Mouse (Mus musculus) neural tube, embryonic 15.5 days (tissue): Measurements from ENCODE around the gene Apol11b. TPM values are rescaled to one million over a fixed set of nuclear protein-coding genes. Genes with fewer than 3 reads are reported as not detected.

Experiments used
- ATAC-seq: fragments of 200-750 bp; cut with Nextera tagmentation; 2 replicates; pipeline ENCODE4 v1.8.0; 2017; ENCODE audit warnings: mild to moderate bottlenecking, moderate TSS enrichment, moderate library complexity; ENCODE audit not compliant: low FRiP score
- H3K27ac ChIP-seq: fragments of 300-500 bp; sonication (generic); replicated peaks from 2 replicates; pipeline ENCODE4 v1.5.1; 2015; ENCODE audit warnings: mild to moderate bottlenecking, inconsistent platforms
- H3K27me3 ChIP-seq: fragments of 300-500 bp; sonication (generic); replicated peaks from 2 replicates; pipeline ENCODE4 v1.6.1; 2015; ENCODE audit warnings: inconsistent platforms
- H3K36me3 ChIP-seq: fragments of 300-500 bp; sonication (generic); 2 replicates; pipeline ENCODE4 v1.6.1; 2015; ENCODE audit warnings: inconsistent platforms
- H3K4me1 ChIP-seq: fragments of 300-500 bp; sonication (generic); 2 replicates; pipeline ENCODE4 v1.6.1; 2015; ENCODE audit warnings: inconsistent platforms
- H3K4me2 ChIP-seq: fragments of 300-500 bp; sonication (generic); 2 replicates; pipeline ENCODE4 v1.6.1; 2015; ENCODE audit warnings: inconsistent platforms, mild to moderate bottlenecking, moderate library complexity
- H3K4me3 ChIP-seq: fragments of 300-500 bp; sonication (generic); replicated peaks from 2 replicates; pipeline ENCODE4 v1.5.1; 2015; ENCODE audit warnings: mild to moderate bottlenecking, inconsistent platforms
- H3K9ac ChIP-seq: fragments of 300-500 bp; sonication (generic); replicated peaks from 2 replicates; pipeline ENCODE4 v1.6.1; 2015; ENCODE audit warnings: mild to moderate bottlenecking, inconsistent platforms
- H3K9me3 ChIP-seq: fragments of 300-500 bp; sonication (generic); replicated peaks from 2 replicates; pipeline ENCODE4 v1.6.1; 2016; ENCODE audit warnings: inconsistent platforms
- WGBS: fragments of 180-500 bp; shearing (Covaris S2); methylation state at CpG from one replicate; pipeline ENCODE4 v1.1.7; 2015; ENCODE audit warnings: mixed read lengths; 5-methylcytosine and 5-hydroxymethylcytosine counted together
- polyA plus RNA-seq: library from polyadenylated mRNA; unstranded; fragments of >200 nt; fragmentation: Nextera tagmentation; extraction: Ambion mirVana; gene quantifications from 2 replicates; pipeline ENCODE4 v1.2.1, GENCODE M21; 2015

Apol11b gene
- polyA plus RNA-seq, 1 experiment from 2014 or later = 0.10 TPM

DNA sequence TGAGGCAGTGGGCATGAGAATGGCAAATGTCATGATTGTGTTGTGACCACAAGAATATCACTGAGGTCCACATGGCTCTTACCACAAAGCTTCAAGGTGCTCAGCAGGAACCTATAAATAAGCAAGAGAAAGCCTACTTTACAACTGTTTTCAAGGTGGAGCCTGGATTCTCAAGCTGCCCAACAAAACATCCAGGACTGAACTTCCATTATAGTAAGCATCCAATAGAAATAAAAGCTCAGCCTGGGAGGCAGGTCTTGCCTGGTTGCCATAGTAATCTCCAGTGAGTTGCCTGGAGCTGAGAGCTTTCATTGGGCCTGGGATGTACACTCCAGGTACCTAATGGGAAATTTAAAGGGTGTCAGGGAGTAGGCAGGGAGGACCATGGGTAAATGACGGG is 44.1 kb downstream of the Apol11b start, which contains the start of gene Gm36245:
Gm36245 (plus strand) TSS at position 301 of the 400 bp plus-strand sequence.
- H3K4me1 ChIP-seq = no peaks in the 10 kb centered on the region
- no peak within 1 kb of the TSS for H3K4me3 ChIP-seq
- WGBS = 75% methylated on average over 1 of the region's 1 CpGs
- no peaks in the 10 kb centered on the region for H3K27me3 ChIP-seq
- no peaks in the 10 kb centered on the region for H3K9me3 ChIP-seq
- H3K4me2 ChIP-seq = no peak within 1 kb of the TSS
- H3K27ac ChIP-seq = no peak within 1 kb of the TSS
- H3K36me3 ChIP-seq = no peaks in the 10 kb centered on the region
- no peak within 1 kb of the TSS for H3K9ac ChIP-seq
- no peak for ATAC-seq

DNA sequence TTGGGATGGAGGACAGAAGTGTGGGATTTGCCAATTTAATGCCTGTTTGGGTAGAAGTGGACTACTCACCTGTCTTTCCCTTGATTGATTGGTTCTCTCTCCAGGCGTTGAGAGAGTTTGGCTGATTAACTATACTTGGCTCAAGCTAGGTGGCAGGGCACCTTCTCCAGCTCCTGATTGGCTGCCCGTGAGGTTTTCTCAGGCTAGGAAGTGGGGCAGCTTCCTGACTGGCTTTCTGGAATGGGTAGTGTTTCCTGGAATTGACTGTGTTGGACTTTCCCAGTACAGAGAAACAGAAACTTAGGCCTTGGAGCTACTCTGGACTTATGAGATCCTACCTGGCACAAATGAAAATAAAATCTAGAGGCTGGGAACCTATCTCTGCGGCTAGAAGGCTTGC is 44.7 kb downstream of the Apol11b start:
- Histone ChIP-seq H3K4me2 (no peak overlapping the region), H3K9me3 (no peaks in the 10 kb centered on the region), H3K36me3 (no peaks in the 10 kb centered on the region), H3K9ac (no peak overlapping the region), H3K4me3 (no peak overlapping the region), H3K27ac (no peak overlapping the region), H3K27me3 (no peaks in the 10 kb centered on the region), H3K4me1 (no peaks in the 10 kb centered on the region)
- ATAC-seq = no peak
- WGBS = 70% methylated on average over 3 of the region's 3 CpGs

DNA sequence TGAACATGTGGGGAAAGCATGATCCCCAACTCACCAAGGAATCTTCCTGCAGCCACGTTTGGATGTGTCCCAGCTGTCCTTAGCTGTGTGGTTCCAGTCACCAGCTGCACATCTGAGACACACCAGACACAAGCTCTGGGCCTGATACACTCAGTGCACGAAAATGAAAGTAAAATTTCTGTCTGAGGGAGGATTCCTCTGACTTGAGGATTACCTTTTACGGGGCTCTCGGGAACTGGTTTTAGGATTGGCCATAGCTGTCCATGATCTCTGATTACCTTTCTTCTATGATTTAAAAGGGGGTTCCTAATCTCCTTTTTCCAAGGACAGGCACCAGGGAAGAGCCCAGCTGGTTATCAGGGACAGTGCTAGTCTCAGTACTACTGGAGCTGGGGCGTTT is 47.1 kb downstream of the Apol11b start, which contains the start of gene Apol10b:
Apol10b (minus strand) TSS at position 165 of the 400 bp plus-strand sequence.
- Histone ChIP-seq H3K4me3 (no peak within 1 kb of the TSS), H3K27me3 (no peaks in the 10 kb centered on the region), H3K9ac (no peak within 1 kb of the TSS), H3K27ac (no peak within 1 kb of the TSS), H3K36me3 (no peaks in the 10 kb centered on the region), H3K4me1 (no peaks in the 10 kb centered on the region), H3K9me3 (no peaks in the 10 kb centered on the region), H3K4me2 (no peak within 1 kb of the TSS)
- WGBS = 70% methylated on average over 5 of the region's 5 CpGs
- ATAC-seq = no peak

DNA sequence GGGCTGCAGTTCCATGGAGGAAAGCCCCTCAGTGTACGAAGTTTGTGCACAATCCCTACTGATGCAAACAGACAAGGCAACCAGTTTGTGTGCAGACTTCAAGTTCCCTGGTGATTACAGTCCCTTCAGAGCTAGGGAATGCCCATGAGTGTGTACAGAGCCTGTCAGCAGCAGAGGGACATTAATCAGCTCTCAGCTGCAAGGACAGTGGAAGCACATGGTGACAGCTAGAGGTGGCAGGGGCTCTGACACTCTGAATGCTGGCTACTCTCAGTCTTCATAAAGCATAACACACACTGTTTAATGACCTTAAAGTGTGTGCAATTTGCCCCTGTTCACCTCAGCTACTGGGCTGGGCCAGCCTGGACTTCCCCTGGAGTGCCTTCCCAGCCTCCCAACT is 49.5 kb downstream of the Apol11b start:
- no peaks in the 10 kb centered on the region for H3K4me1 ChIP-seq
- no peak for ATAC-seq
- no peak overlapping the region for H3K27ac ChIP-seq
- H3K4me3 ChIP-seq = no peak overlapping the region
- H3K36me3 ChIP-seq = no peaks in the 10 kb centered on the region
- no peaks in the 10 kb centered on the region for H3K9me3 ChIP-seq
- H3K27me3 ChIP-seq = no peaks in the 10 kb centered on the region
- 78% methylated on average over 1 of the region's 1 CpGs for WGBS
- H3K4me2 ChIP-seq = no peak overlapping the region
- no peak overlapping the region for H3K9ac ChIP-seq

DNA sequence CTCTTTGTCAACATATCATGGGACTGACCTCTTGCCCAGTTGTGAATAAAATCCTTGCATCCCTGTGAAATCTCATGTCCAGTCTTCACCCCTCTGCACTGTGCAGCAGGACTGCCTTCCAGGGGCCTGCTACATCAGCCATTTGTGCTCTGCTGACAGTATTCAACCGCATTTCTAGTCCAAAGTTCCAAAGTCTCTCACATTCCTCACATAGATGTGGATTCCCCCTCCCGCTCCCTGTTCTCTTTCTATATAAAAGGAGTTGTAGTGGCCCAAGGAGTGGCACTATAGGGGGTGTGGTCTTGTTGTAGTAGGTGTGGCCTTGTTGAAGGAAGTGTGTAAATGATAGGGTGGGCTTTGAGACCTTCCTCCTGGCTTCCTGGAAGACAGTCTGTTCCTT is 52.2 kb downstream of the Apol11b start:
- Histone ChIP-seq H3K36me3 (no peaks in the 10 kb centered on the region), H3K4me1 (no peaks in the 10 kb centered on the region), H3K9ac (no peak overlapping the region), H3K4me2 (no peak overlapping the region), H3K27me3 (no peaks in the 10 kb centered on the region), H3K27ac (no peak overlapping the region), H3K4me3 (no peak overlapping the region), H3K9me3 (no peaks in the 10 kb centered on the region)
- WGBS = 76% methylated on average over 2 of the region's 2 CpGs
- ATAC-seq = no peak

DNA sequence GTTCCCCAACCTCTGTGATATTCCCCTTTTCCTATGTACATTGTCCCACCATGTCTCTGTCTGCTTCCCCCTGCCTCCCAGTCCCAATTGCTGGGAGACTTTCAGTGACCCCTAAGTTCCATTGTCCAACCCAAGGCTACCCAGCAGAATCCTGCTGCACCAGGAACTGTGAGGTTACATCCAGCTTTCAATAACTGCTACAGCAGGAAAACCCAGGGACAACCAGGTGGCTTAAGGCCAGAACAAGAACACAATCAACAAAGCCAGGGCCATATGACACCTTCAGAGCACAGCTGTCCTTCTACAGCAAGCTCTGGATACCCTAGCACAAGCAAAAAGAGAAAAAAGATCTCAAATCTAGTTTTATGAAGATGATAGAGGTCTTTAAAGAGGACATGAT is 54.1 kb downstream of the Apol11b start:
- Histone ChIP-seq H3K9ac (no peak overlapping the region), H3K27me3 (no peaks in the 10 kb centered on the region), H3K4me2 (no peak overlapping the region), H3K4me1 (no peaks in the 10 kb centered on the region), H3K9me3 (no peaks in the 10 kb centered on the region), H3K27ac (no peak overlapping the region), H3K36me3 (no peaks in the 10 kb centered on the region), H3K4me3 (no peak overlapping the region)
- no peak for ATAC-seq

DNA sequence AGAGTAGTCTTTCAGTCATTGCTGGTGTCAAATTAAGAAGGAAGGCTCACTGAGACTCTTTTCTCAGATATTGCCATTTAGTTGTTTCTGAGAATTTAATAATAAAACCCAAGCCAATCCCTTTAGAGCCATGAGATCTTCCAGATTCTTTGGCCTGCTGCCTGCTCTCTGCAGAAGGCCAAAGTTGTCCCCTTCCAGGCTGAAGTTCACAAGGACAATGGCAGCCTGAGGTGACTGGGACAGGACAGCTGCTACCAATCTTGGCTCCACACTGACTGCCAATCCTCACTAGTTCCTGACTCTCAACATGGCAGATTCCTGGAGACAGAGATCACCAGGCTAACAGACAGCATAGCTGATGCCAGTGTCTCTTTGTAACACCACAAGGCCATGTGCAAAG is 56.1 kb downstream of the Apol11b start:
- H3K9me3 ChIP-seq = 0 out of 2 replicates have a peak, but pooled peaks cover 3% of the 10 kb centered on the region
- no peaks in the 10 kb centered on the region for H3K4me1 ChIP-seq
- H3K36me3 ChIP-seq = no peaks in the 10 kb centered on the region
- H3K4me2 ChIP-seq = no peak overlapping the region
- ATAC-seq = no peak
- H3K9ac ChIP-seq = no peak overlapping the region
- no peaks in the 10 kb centered on the region for H3K27me3 ChIP-seq
- H3K27ac ChIP-seq = no peak overlapping the region
- no peak overlapping the region for H3K4me3 ChIP-seq

Other genes starting within 250 kb of the Apol11b start
- 0.19 TPM in 1 of 2 replicates, not detected in the other for gene Apol7a, start 244.2 kb downstream of the Apol11b start, polyA plus RNA-seq
- 0.28 and 0.37 TPM in 2 replicates for gene Apol9a, start 232.2 kb downstream of the Apol11b start, polyA plus RNA-seq
- not detected in 2 replicates for gene Apol7b, start 195.8 kb downstream of the Apol11b start, polyA plus RNA-seq
- gene Apol10a, start 166.2 kb downstream of the Apol11b start, polyA plus RNA-seq = not detected in 2 replicates
- gene Apol11a, start 135.0 kb downstream of the Apol11b start, polyA plus RNA-seq = not detected in 2 replicates
- 0.40 TPM in 1 of 2 replicates, not detected in the other for gene Apol7c, start 110.0 kb downstream of the Apol11b start, polyA plus RNA-seq
- gene 1700025B11Rik, start 81.4 kb downstream of the Apol11b start, polyA plus RNA-seq = not detected in 2 replicates
- 0.19 TPM in 1 of 2 replicates, not detected in the other for gene Apol10b, start 47.2 kb downstream of the Apol11b start, polyA plus RNA-seq
- gene Gm36245, start 44.0 kb downstream of the Apol11b start, polyA plus RNA-seq = not detected in 2 replicates
- 0.65 TPM in 1 of 2 replicates, not detected in the other for gene Apol7e, start 55.6 kb upstream of the Apol11b start, polyA plus RNA-seq
- gene Apol9b, start 85.8 kb upstream of the Apol11b start, polyA plus RNA-seq = 0.17 TPM in 1 of 2 replicates, not detected in the other
- gene Apol8, start 113.7 kb upstream of the Apol11b start, polyA plus RNA-seq = 0.19 and 0.49 TPM in 2 replicates
- gene Myh9, start 198.9 kb upstream of the Apol11b start, polyA plus RNA-seq = 9.6 and 17.7 TPM in 2 replicates